Mouse (Mus musculus) embryonic facial prominence, embryonic 10.5 days (tissue): ENCODE measurements around the gene Kmt2d. TPM values are rescaled to one million over a fixed set of nuclear protein-coding genes. Genes with fewer than 3 reads are reported as not detected.

ENCODE experiments used
- DNase-seq: peaks from one replicate; pipeline ENCODE4 v3.0.0-alpha.2; 2017; ENCODE audit warnings: low spot score
- H3K27ac ChIP-seq: fragments of 300-500 bp; sonication (generic); replicated peaks from 2 replicates; pipeline ENCODE4 v1.5.1; 2016; ENCODE audit warnings: mild to moderate bottlenecking
- H3K27me3 ChIP-seq: fragments of 300-500 bp; sonication (generic); replicated peaks from 2 replicates; pipeline ENCODE4 v1.6.1; 2016; ENCODE audit warnings: low read depth, mild to moderate bottlenecking; ENCODE audit not compliant: poor library complexity, severe bottlenecking
- H3K36me3 ChIP-seq: fragments of 300-500 bp; sonication (generic); replicated peaks from 2 replicates; pipeline ENCODE4 v1.6.1; 2016; ENCODE audit warnings: mild to moderate bottlenecking, moderate library complexity
- H3K4me1 ChIP-seq: fragments of 300-500 bp; sonication (generic); 2 replicates; pipeline ENCODE4 v1.6.1; 2016
- H3K4me3 ChIP-seq: fragments of 300-500 bp; sonication (generic); 2 replicates; pipeline ENCODE4 v1.5.1; 2016; ENCODE audit warnings: mild to moderate bottlenecking, moderate library complexity
- H3K9me3 ChIP-seq: fragments of 300-500 bp; sonication (generic); 2 replicates; pipeline ENCODE4 v1.6.1; 2016; ENCODE audit warnings: mild to moderate bottlenecking
- WGBS: fragments of 180-500 bp; shearing (Covaris S2); methylation state at CpG from one replicate; pipeline ENCODE4 v1.1.7; 2016; 5-methylcytosine and 5-hydroxymethylcytosine counted together
- polyA plus RNA-seq: library from polyadenylated mRNA; unstranded; fragments of >200 nt; fragmentation: Nextera tagmentation; extraction: Ambion mirVana; gene quantifications from 2 replicates; pipeline ENCODE4 v1.2.1, GENCODE M21; 2016

Gene Kmt2d
- polyA plus RNA-seq, 1 experiment from 2014 or later: 12.1 TPM

GRCm38 (mm10) chr15:98806809-98807770 lies 63.9 kb downstream of the Kmt2d start:
- peak; percentile 60 for DNase-seq
- peak overlapping the region; percentile 62 for H3K4me3 ChIP-seq
- peaks cover 68% of the 10 kb centered on the region for H3K4me1 ChIP-seq
- H3K36me3 ChIP-seq: peaks cover 15% of the 10 kb centered on the region
- peak overlapping the region; percentile 67 for H3K27ac ChIP-seq
- peaks cover 91% of the 10 kb centered on the region for H3K27me3 ChIP-seq
- WGBS: under 1% methylated on average over 58 of the region's 58 CpGs
- no peaks in the 10 kb centered on the region for H3K9me3 ChIP-seq

- H3K9me3 ChIP-seq: no peaks in the 10 kb centered on the region
- no peak for DNase-seq
- peak overlapping the region; percentile 62 for H3K4me3 ChIP-seq
- peaks cover 100% of the 10 kb centered on the region for H3K27me3 ChIP-seq
- no peak overlapping the region for H3K27ac ChIP-seq
- WGBS: 2% methylated on average over 30 of the region's 30 CpGs
- H3K36me3 ChIP-seq: peaks cover 7% of the 10 kb centered on the region; the same call in 1 of the 2 replicates
- H3K4me1 ChIP-seq: peaks cover 68% of the 10 kb centered on the region
These were observed 64.8 kb downstream of the Kmt2d start for GRCm38 (mm10) chr15:98806071-98806808.

GRCm38 (mm10) chr15:98805324-98806040 lies 65.5 kb downstream of the Kmt2d start:
- WGBS: under 1% methylated on average over 64 of the region's 64 CpGs
- H3K36me3 ChIP-seq: no peaks in the 10 kb centered on the region; the same call in 1 of the 2 replicates
- H3K4me1 ChIP-seq: peaks cover 68% of the 10 kb centered on the region
- H3K27me3 ChIP-seq: peaks cover 100% of the 10 kb centered on the region
- peak overlapping the region; percentile 37; the same call in 1 of the 2 replicates for H3K27ac ChIP-seq
- H3K9me3 ChIP-seq: no peaks in the 10 kb centered on the region
- DNase-seq: peak; percentile 85
- peak overlapping the region; percentile 62 for H3K4me3 ChIP-seq

- Histone ChIP-seq H3K36me3 (no peaks in the 10 kb centered on the region), H3K4me3 (peak overlapping the region; percentile 32), H3K4me1 (peaks cover 61% of the 10 kb centered on the region), H3K27ac (no peak overlapping the region), H3K9me3 (no peaks in the 10 kb centered on the region), H3K27me3 (peaks cover 100% of the 10 kb centered on the region)
- under 1% methylated on average over 32 of the region's 32 CpGs for WGBS
- DNase-seq: peak; percentile 91
These were observed 67.0 kb downstream of the Kmt2d start for GRCm38 (mm10) chr15:98804054-98804453.

GRCm38 (mm10) chr15:98802926-98803325 lies 68.1 kb downstream of the Kmt2d start:
- H3K36me3 ChIP-seq: no peaks in the 10 kb centered on the region
- peak overlapping the region; percentile 32 for H3K4me3 ChIP-seq
- no peak overlapping the region for H3K27ac ChIP-seq
- H3K9me3 ChIP-seq: no peaks in the 10 kb centered on the region
- DNase-seq: no peak
- WGBS: 3% methylated on average over 8 of the region's 8 CpGs
- peaks cover 100% of the 10 kb centered on the region for H3K27me3 ChIP-seq
- peaks cover 59% of the 10 kb centered on the region for H3K4me1 ChIP-seq

GRCm38 (mm10) chr15:98799396-98799795 lies 71.6 kb downstream of the Kmt2d start:
- Histone ChIP-seq H3K36me3 (no peaks in the 10 kb centered on the region), H3K9me3 (no peaks in the 10 kb centered on the region), H3K4me1 (peaks cover 45% of the 10 kb centered on the region), H3K27me3 (peaks cover 100% of the 10 kb centered on the region), H3K27ac (no peak overlapping the region), H3K4me3 (no peak overlapping the region)
- peak; percentile 87 for DNase-seq
- 10% methylated on average over 12 of the region's 12 CpGs for WGBS

GRCm38 (mm10) chr15:98798903-98799302 lies 72.1 kb downstream of the Kmt2d start:
- no peaks in the 10 kb centered on the region for H3K36me3 ChIP-seq
- peaks cover 40% of the 10 kb centered on the region for H3K4me1 ChIP-seq
- DNase-seq: no peak
- H3K27ac ChIP-seq: no peak overlapping the region
- WGBS: 47% methylated on average over 3 of the region's 3 CpGs
- H3K9me3 ChIP-seq: no peaks in the 10 kb centered on the region
- no peak overlapping the region for H3K4me3 ChIP-seq
- H3K27me3 ChIP-seq: peaks cover 100% of the 10 kb centered on the region

- peak; percentile 75 for DNase-seq
- peak overlapping the region; percentile 35 for H3K27ac ChIP-seq
- 1% methylated on average over 28 of the region's 28 CpGs for WGBS
- H3K4me3 ChIP-seq: peak overlapping the region; percentile 39
- peaks cover 37% of the 10 kb centered on the region for H3K4me1 ChIP-seq
- no peaks in the 10 kb centered on the region for H3K9me3 ChIP-seq
- H3K36me3 ChIP-seq: no peaks in the 10 kb centered on the region
- peaks cover 100% of the 10 kb centered on the region for H3K27me3 ChIP-seq
These were observed 73.0 kb downstream of the Kmt2d start for GRCm38 (mm10) chr15:98797835-98798492.

GRCm38 (mm10) chr15:98796803-98797595 lies 74.0 kb downstream of the Kmt2d start:
- Histone ChIP-seq H3K36me3 (no peaks in the 10 kb centered on the region), H3K9me3 (no peaks in the 10 kb centered on the region), H3K27me3 (peaks cover 100% of the 10 kb centered on the region), H3K4me3 (0 out of 2 replicates have a peak overlapping the region, but pooled peaks have one; percentile 11), H3K27ac (no peak overlapping the region), H3K4me1 (peaks cover 43% of the 10 kb centered on the region)
- WGBS: 2% methylated on average over 13 of the region's 13 CpGs
- DNase-seq: peak; percentile 38

GRCm38 (mm10) chr15:98793141-98793698 lies 77.8 kb downstream of the Kmt2d start:
- no peak for DNase-seq
- peak overlapping the region; percentile 41 for H3K4me3 ChIP-seq
- peaks cover 100% of the 10 kb centered on the region for H3K27me3 ChIP-seq
- no peaks in the 10 kb centered on the region for H3K9me3 ChIP-seq
- H3K27ac ChIP-seq: no peak overlapping the region
- 8% methylated on average over 13 of the region's 13 CpGs for WGBS
- peaks cover 58% of the 10 kb centered on the region for H3K4me1 ChIP-seq
- no peaks in the 10 kb centered on the region for H3K36me3 ChIP-seq
